Mouse (Mus musculus) liver, embryonic 15.5 days (tissue): Measurements from ENCODE around the gene Myh9. TPM values are rescaled to one million over a fixed set of nuclear protein-coding genes. Genes with fewer than 3 reads are reported as not detected.
"Not testable (repeated sequence)": the region's sequence is repeated elsewhere in the genome, so short reads cannot be mapped to it uniquely, and the experiment has no call there.

Experiments
- ATAC-seq: fragments of 200-750 bp; cut with Nextera tagmentation; 2 replicates; pipeline ENCODE4 v1.8.0; 2017; ENCODE audit warnings: moderate number of reproducible peaks, mild to moderate bottlenecking, moderate library complexity; ENCODE audit not compliant: insufficient read depth
- H3K27ac ChIP-seq: fragments of 300-500 bp; sonication (generic); replicated peaks from 2 replicates; pipeline ENCODE4 v1.5.1; 2015; ENCODE audit warnings: mild to moderate bottlenecking, inconsistent platforms
- H3K27me3 ChIP-seq: fragments of 300-500 bp; sonication (generic); 2 replicates; pipeline ENCODE4 v1.6.1; 2015; ENCODE audit warnings: mild to moderate bottlenecking, inconsistent platforms
- H3K36me3 ChIP-seq: fragments of 300-500 bp; sonication (generic); replicated peaks from 2 replicates; pipeline ENCODE4 v1.6.1; 2015; ENCODE audit warnings: moderate library complexity, mild to moderate bottlenecking, inconsistent platforms
- H3K4me1 ChIP-seq: fragments of 300-500 bp; sonication (generic); replicated peaks from 2 replicates; pipeline ENCODE4 v1.6.1; 2015; ENCODE audit warnings: inconsistent platforms
- H3K4me2 ChIP-seq: fragments of 300-500 bp; sonication (generic); 2 replicates; pipeline ENCODE4 v1.6.1; 2015; ENCODE audit warnings: moderate library complexity, mild to moderate bottlenecking, inconsistent platforms
- H3K4me3 ChIP-seq: fragments of 300-500 bp; sonication (generic); replicated peaks from 2 replicates; pipeline ENCODE4 v1.5.1; 2015; ENCODE audit warnings: mild to moderate bottlenecking, inconsistent platforms
- H3K9ac ChIP-seq: fragments of 300-500 bp; sonication (generic); 2 replicates; pipeline ENCODE4 v1.6.1; 2015; ENCODE audit warnings: moderate library complexity, mild to moderate bottlenecking, inconsistent platforms
- H3K9me3 ChIP-seq: fragments of 300-500 bp; sonication (generic); replicated peaks from 2 replicates; pipeline ENCODE4 v1.6.1; 2016; ENCODE audit warnings: inconsistent platforms
- WGBS: fragments of 180-500 bp; shearing (Covaris S2); methylation state at CpG from one replicate; pipeline ENCODE4 v1.1.7; 2015; ENCODE audit warnings: mixed read lengths; ENCODE audit not compliant: insufficient replicate concordance; 5-methylcytosine and 5-hydroxymethylcytosine counted together
- polyA plus RNA-seq: library from polyadenylated mRNA; unstranded; fragments of >200 nt; fragmentation: Nextera tagmentation; extraction: Ambion mirVana; gene quantifications from 2 replicates; pipeline ENCODE4 v1.2.1, GENCODE M21; 2015

Gene Myh9
- polyA plus RNA-seq, 1 experiment from 2014 or later = 19.5 TPM

- 55% methylated on average over 10 of the region's 10 CpGs for WGBS
- not testable (repeated sequence) for H3K4me2 ChIP-seq, H3K27ac ChIP-seq, H3K4me3 ChIP-seq, ATAC-seq, H3K9me3 ChIP-seq, H3K27me3 ChIP-seq, H3K36me3 ChIP-seq, H3K9ac ChIP-seq, H3K4me1 ChIP-seq
These were observed 25.4 kb upstream of the Myh9 start for GRCm38 (mm10) chr15:77867231-77867968.

- H3K27ac ChIP-seq = no peak overlapping the region
- H3K4me3 ChIP-seq = no peak overlapping the region
- peaks cover 6% of the 10 kb centered on the region; the same call in 1 of the 2 replicates for H3K4me1 ChIP-seq
- H3K36me3 ChIP-seq = no peaks in the 10 kb centered on the region
- no peak overlapping the region for H3K4me2 ChIP-seq
- no peaks in the 10 kb centered on the region for H3K9me3 ChIP-seq
- no peaks in the 10 kb centered on the region for H3K27me3 ChIP-seq
- no peak overlapping the region for H3K9ac ChIP-seq
- no peak for ATAC-seq
- 50% methylated on average over 11 of the region's 11 CpGs for WGBS
These were observed 24.7 kb upstream of the Myh9 start for GRCm38 (mm10) chr15:77866583-77867220.

GRCm38 (mm10) chr15:77864063-77864758 is 22.2 kb upstream of the Myh9 start:
- H3K4me3 ChIP-seq = no peak overlapping the region
- peaks cover 6% of the 10 kb centered on the region; the same call in 1 of the 2 replicates for H3K4me1 ChIP-seq
- no peak for ATAC-seq
- H3K36me3 ChIP-seq = no peaks in the 10 kb centered on the region
- no peak overlapping the region for H3K27ac ChIP-seq
- H3K27me3 ChIP-seq = no peaks in the 10 kb centered on the region
- WGBS = 56% methylated on average over 9 of the region's 9 CpGs
- no peak overlapping the region for H3K4me2 ChIP-seq
- no peaks in the 10 kb centered on the region for H3K9me3 ChIP-seq
- no peak overlapping the region for H3K9ac ChIP-seq

- no peak overlapping the region for H3K4me2 ChIP-seq
- H3K27ac ChIP-seq = no peak overlapping the region
- peaks cover 8% of the 10 kb centered on the region; the same call in 1 of the 2 replicates for H3K4me1 ChIP-seq
- H3K27me3 ChIP-seq = no peaks in the 10 kb centered on the region
- H3K36me3 ChIP-seq = no peaks in the 10 kb centered on the region
- no peak overlapping the region for H3K4me3 ChIP-seq
- no peak overlapping the region for H3K9ac ChIP-seq
- WGBS = 69% methylated on average over 22 of the region's 22 CpGs
- no peaks in the 10 kb centered on the region for H3K9me3 ChIP-seq
- ATAC-seq = no peak
These were observed 21.3 kb upstream of the Myh9 start for GRCm38 (mm10) chr15:77862991-77863972.

DNA sequence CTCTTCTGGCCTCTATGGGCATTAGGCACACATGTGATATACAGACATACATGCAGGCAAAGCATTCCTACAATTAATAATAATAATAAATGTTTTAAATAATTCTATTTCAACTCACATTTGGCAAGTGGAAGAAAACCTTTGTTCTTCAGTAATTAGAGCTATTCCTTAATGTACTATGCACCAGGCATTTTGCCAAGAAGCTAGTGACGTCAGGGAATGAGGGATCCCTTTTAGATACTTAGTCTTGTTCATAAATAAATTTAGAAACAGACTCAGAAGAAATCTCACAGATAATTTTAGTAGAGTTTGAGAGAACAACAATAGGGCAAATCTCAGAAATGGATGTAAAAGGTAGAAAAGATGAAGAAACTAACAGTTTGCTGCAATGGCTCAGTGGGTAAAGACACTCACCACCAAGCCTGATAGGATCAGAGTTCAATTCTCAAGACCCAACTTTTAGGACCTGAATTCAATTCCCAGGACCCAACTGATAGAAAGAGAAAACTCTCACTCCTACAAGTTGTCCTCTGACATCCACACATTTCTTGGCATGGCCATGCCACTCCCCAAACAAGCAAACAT is 18.2 kb upstream of the Myh9 start:
- WGBS = 63% methylated on average over 1 of the region's 1 CpGs
- Histone ChIP-seq H3K4me3 (no peak overlapping the region), H3K27me3 (no peaks in the 10 kb centered on the region), H3K4me1 (peaks cover 31% of the 10 kb centered on the region), H3K9ac (no peak overlapping the region), H3K27ac (no peak overlapping the region), H3K36me3 (no peaks in the 10 kb centered on the region), H3K9me3 (no peaks in the 10 kb centered on the region), H3K4me2 (no peak overlapping the region)
- ATAC-seq = no peak

DNA sequence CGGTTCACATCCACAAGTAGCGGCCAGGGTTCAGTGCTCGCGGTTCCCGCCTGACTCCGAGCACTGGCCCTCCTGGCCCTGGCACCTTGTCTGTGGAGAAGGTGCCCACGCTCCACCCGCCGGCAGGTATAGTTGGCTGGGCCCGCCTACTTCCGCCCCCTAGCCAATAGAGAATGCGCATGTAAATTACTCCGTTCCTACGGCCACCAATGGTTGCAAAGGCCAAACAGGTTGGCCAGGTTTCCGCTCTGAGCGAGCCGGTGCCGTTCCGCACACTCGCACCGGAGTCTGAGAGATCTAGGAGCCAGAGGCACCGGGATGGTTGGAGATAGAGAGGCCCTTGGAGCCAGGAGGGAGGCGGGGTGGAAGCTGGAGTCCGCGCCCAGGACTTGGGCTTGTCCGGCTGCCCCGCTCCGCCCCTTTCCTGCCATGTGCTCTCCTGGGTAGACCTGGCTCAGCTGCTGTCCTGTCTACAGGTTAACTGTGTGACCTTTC is 15.7 kb upstream of the Myh9 start:
- no peaks in the 10 kb centered on the region for H3K9me3 ChIP-seq
- peak overlapping the region; percentile 51 for H3K4me3 ChIP-seq
- H3K27me3 ChIP-seq = no peaks in the 10 kb centered on the region
- WGBS = 8% methylated on average over 28 of the region's 28 CpGs
- H3K9ac ChIP-seq = peak overlapping the region; percentile 8; the same call in 1 of the 2 replicates
- H3K27ac ChIP-seq = 0 out of 2 replicates have a peak overlapping the region, but pooled peaks have one; percentile 42
- peak; percentile 73 for ATAC-seq
- no peaks in the 10 kb centered on the region for H3K36me3 ChIP-seq
- peaks cover 36% of the 10 kb centered on the region for H3K4me1 ChIP-seq
- peak overlapping the region; percentile 77 for H3K4me2 ChIP-seq

DNA sequence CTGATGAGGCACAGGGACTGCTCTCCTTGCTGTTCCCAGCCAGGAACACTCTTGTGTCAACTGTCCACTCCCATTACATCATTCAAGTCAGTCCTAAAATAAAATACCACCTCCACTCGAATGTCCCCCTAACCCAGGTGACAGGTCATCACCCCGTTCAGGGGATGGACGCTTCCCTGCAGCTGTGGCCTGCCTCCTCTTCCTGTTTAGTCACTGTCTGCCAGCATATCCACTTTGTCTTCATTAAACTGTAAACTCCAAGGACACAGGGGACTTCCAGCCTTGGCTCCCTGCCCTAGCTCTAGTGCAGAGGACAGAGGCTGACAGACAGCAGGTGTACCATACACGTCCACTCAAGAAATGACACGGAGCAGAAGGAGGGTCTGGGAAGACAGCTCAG is 14.6 kb upstream of the Myh9 start:
- peak overlapping the region; percentile 63; the same call in 1 of the 2 replicates for H3K27ac ChIP-seq
- H3K9ac ChIP-seq = no peak overlapping the region
- peaks cover 36% of the 10 kb centered on the region for H3K4me1 ChIP-seq
- H3K27me3 ChIP-seq = no peaks in the 10 kb centered on the region
- H3K36me3 ChIP-seq = no peaks in the 10 kb centered on the region
- WGBS = 35% methylated on average over 5 of the region's 5 CpGs
- H3K4me3 ChIP-seq = no peak overlapping the region
- peak; percentile 7; the same call in 1 of the 2 replicates for ATAC-seq
- no peaks in the 10 kb centered on the region for H3K9me3 ChIP-seq
- H3K4me2 ChIP-seq = no peak overlapping the region

GRCm38 (mm10) chr15:77855301-77855700 is 13.3 kb upstream of the Myh9 start:
- Histone ChIP-seq H3K27me3 (no peaks in the 10 kb centered on the region), H3K9me3 (no peaks in the 10 kb centered on the region), H3K4me1 (peaks cover 36% of the 10 kb centered on the region), H3K27ac (peak overlapping the region; percentile 63), H3K4me2 (no peak overlapping the region), H3K4me3 (no peak overlapping the region), H3K36me3 (no peaks in the 10 kb centered on the region), H3K9ac (no peak overlapping the region)
- peak; percentile 54 for ATAC-seq
- WGBS = 11% methylated on average over 8 of the region's 8 CpGs

GRCm38 (mm10) chr15:77852001-77852400 is 10.0 kb upstream of the Myh9 start:
- no peaks in the 10 kb centered on the region for H3K9me3 ChIP-seq
- H3K9ac ChIP-seq = no peak overlapping the region
- 77% methylated on average over 2 of the region's 2 CpGs for WGBS
- no peak for ATAC-seq
- H3K27ac ChIP-seq = no peak overlapping the region
- H3K4me1 ChIP-seq = peaks cover 38% of the 10 kb centered on the region
- no peak overlapping the region for H3K4me3 ChIP-seq
- no peak overlapping the region for H3K4me2 ChIP-seq
- H3K36me3 ChIP-seq = no peaks in the 10 kb centered on the region
- H3K27me3 ChIP-seq = no peaks in the 10 kb centered on the region

- H3K9me3 ChIP-seq = no peaks in the 10 kb centered on the region
- H3K4me3 ChIP-seq = no peak overlapping the region
- H3K27me3 ChIP-seq = no peaks in the 10 kb centered on the region
- H3K27ac ChIP-seq = no peak overlapping the region
- ATAC-seq = no peak
- peaks cover 36% of the 10 kb centered on the region for H3K4me1 ChIP-seq
- H3K9ac ChIP-seq = no peak overlapping the region
- WGBS = 24% methylated on average over 3 of the region's 3 CpGs
- no peak overlapping the region for H3K4me2 ChIP-seq
- H3K36me3 ChIP-seq = no peaks in the 10 kb centered on the region
These were observed 9.2 kb upstream of the Myh9 start for GRCm38 (mm10) chr15:77851136-77851535.
